Mouse (Mus musculus) hindbrain, embryonic 10.5 days (tissue): Measurements from ENCODE around the gene Shmt1. TPM values are rescaled to one million over a fixed set of nuclear protein-coding genes. Genes with fewer than 3 reads are reported as not detected.

Experiments used
- DNase-seq: peaks from one replicate; pipeline ENCODE4 v3.0.0-alpha.2; 2017; ENCODE audit warnings: low spot score
- H3K27ac ChIP-seq: fragments of 300-500 bp; sonication (generic); 2 replicates; pipeline ENCODE4 v1.5.1; 2016; ENCODE audit warnings: mild to moderate bottlenecking, moderate library complexity
- H3K27me3 ChIP-seq: fragments of 300-500 bp; sonication (generic); 2 replicates; pipeline ENCODE4 v1.6.1; 2016; ENCODE audit warnings: mild to moderate bottlenecking; ENCODE audit not compliant: poor library complexity, insufficient read depth, severe bottlenecking
- H3K36me3 ChIP-seq: fragments of 300-500 bp; sonication (generic); 2 replicates; pipeline ENCODE4 v1.6.1; 2016; ENCODE audit warnings: mild to moderate bottlenecking, moderate library complexity
- H3K4me1 ChIP-seq: fragments of 300-500 bp; sonication (generic); replicated peaks from 2 replicates; pipeline ENCODE4 v1.6.1; 2016; ENCODE audit warnings: mild to moderate bottlenecking
- H3K4me3 ChIP-seq: fragments of 300-500 bp; sonication (generic); 2 replicates; pipeline ENCODE4 v1.5.1; 2016; ENCODE audit warnings: mild to moderate bottlenecking, moderate library complexity
- H3K9me3 ChIP-seq: fragments of 300-500 bp; sonication (generic); 2 replicates; pipeline ENCODE4 v1.6.1; 2016; ENCODE audit warnings: mild to moderate bottlenecking, moderate library complexity
- WGBS: fragments of 180-500 bp; shearing (Covaris S2); methylation state at CpG from one replicate; pipeline ENCODE4 v1.1.7; 2016; 5-methylcytosine and 5-hydroxymethylcytosine counted together
- polyA plus RNA-seq: library from polyadenylated mRNA; unstranded; fragments of >200 nt; fragmentation: Nextera tagmentation; extraction: Ambion mirVana; gene quantifications from 2 replicates; pipeline ENCODE4 v1.2.1, GENCODE M21; 2016

Shmt1 gene
- polyA plus RNA-seq, 1 experiment from 2014 or later, result 60.0 TPM

- no peak overlapping the region for H3K27ac ChIP-seq
- H3K27me3 ChIP-seq, result no peaks in the 10 kb centered on the region
- H3K9me3 ChIP-seq, result no peaks in the 10 kb centered on the region
- 94% methylated on average over 7 of the region's 7 CpGs for WGBS
- no peak overlapping the region for H3K4me3 ChIP-seq
- peaks cover 97% of the 10 kb centered on the region for H3K36me3 ChIP-seq
- no peak for DNase-seq
- H3K4me1 ChIP-seq, result no peaks in the 10 kb centered on the region
Measured at GRCm38 (mm10) chr11:60755570-60755969, 55.9 kb downstream of the Shmt1 start.

- Histone ChIP-seq H3K4me1 (no peaks in the 10 kb centered on the region), H3K9me3 (no peaks in the 10 kb centered on the region), H3K36me3 (peaks cover 79% of the 10 kb centered on the region), H3K27me3 (no peaks in the 10 kb centered on the region), H3K4me3 (no peak overlapping the region), H3K27ac (no peak overlapping the region)
- 89% methylated on average over 3 of the region's 3 CpGs for WGBS
- DNase-seq, result no peak
Measured at GRCm38 (mm10) chr11:60740321-60740720, 71.2 kb downstream of the Shmt1 start.

Other genes starting within 250 kb of the Shmt1 start
- gene Llgl1, start 112.0 kb downstream of the Shmt1 start, polyA plus RNA-seq, result 144 and 152 TPM in 2 replicates
- 80.0 and 81.7 TPM in 2 replicates for gene Flii, start 84.5 kb downstream of the Shmt1 start, polyA plus RNA-seq
- gene Mief2, start 83.3 kb downstream of the Shmt1 start, polyA plus RNA-seq, result 14.8 and 16.9 TPM in 2 replicates
- 17.8 and 24.3 TPM in 2 replicates for gene Top3a, start 34.4 kb downstream of the Shmt1 start, polyA plus RNA-seq
- gene Smcr8, start 34.2 kb downstream of the Shmt1 start, polyA plus RNA-seq, result 6.9 and 8.4 TPM in 2 replicates
- gene Dhrs7b, start 18.9 kb upstream of the Shmt1 start, polyA plus RNA-seq, result 31.4 and 33.0 TPM in 2 replicates
- gene Tmem11, start 67.6 kb upstream of the Shmt1 start, polyA plus RNA-seq, result 68.7 and 75.6 TPM in 2 replicates
- 22.1 and 26.3 TPM in 2 replicates for gene Natd1, start 103.0 kb upstream of the Shmt1 start, polyA plus RNA-seq
- 55.9 and 67.5 TPM in 2 replicates for gene Map2k3, start 120.3 kb upstream of the Shmt1 start, polyA plus RNA-seq
- 2.9 and 3.7 TPM in 2 replicates for gene Kcnj12, start 210.8 kb upstream of the Shmt1 start, polyA plus RNA-seq